Mouse (Mus musculus) fibroblast of lung, adult 2 months (primary cell): ENCODE data around the gene Mtfp1.
"Not testable (repeated sequence)": the region's sequence is repeated elsewhere in the genome, so short reads cannot be mapped to it uniquely, and the experiment has no call there.

Experiments used
- DNase-seq: peaks from one replicate; pipeline ENCODE4 v3.0.0-alpha.2; 2011; ENCODE audit warnings: low read depth

Mtfp1 gene

DNA sequence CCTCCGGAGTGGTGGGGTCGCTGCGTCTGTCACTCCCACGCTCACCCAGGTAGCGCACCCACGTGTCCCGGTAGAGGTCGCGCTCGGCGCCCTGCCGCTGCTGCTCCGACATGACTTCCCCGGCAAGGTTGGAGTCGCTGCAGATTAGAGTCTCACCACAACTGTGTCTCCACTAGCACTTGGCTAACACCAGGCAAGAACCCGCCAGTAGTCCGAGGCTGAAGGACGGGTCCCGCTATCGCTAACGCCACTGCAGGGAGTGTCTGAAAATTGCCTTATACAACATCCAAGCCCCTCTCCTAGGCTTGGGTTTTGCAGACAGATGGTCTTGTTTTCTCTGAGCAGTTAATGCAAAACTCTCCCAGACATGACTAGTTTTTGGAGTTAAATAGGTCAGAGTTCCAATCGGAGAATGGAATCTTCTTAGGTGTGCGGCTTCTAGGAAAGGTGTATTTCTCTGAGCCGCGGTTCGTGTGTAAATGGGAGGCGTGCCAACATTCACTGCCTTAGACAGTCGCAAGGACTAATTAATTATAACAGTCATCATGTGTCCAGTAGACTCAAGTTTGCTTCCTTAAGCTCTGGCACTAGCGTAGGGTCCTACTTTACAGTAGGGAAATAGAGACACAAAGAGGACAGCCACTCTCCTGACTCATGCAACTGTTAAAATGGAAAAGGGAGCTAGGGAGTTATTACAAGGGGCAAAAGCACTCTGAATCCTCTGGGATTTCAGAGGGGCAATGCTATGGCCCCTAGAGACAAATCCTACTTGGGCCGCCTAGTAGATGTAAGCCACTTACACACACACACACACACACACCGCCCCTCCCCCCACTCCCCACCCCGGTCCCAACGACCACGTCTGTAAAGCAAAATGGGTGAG is at the start of gene Mtfp1:
Mtfp1 (minus strand) TSS at position 275 of the 883 bp plus-strand sequence.
- no peak for DNase-seq

DNA sequence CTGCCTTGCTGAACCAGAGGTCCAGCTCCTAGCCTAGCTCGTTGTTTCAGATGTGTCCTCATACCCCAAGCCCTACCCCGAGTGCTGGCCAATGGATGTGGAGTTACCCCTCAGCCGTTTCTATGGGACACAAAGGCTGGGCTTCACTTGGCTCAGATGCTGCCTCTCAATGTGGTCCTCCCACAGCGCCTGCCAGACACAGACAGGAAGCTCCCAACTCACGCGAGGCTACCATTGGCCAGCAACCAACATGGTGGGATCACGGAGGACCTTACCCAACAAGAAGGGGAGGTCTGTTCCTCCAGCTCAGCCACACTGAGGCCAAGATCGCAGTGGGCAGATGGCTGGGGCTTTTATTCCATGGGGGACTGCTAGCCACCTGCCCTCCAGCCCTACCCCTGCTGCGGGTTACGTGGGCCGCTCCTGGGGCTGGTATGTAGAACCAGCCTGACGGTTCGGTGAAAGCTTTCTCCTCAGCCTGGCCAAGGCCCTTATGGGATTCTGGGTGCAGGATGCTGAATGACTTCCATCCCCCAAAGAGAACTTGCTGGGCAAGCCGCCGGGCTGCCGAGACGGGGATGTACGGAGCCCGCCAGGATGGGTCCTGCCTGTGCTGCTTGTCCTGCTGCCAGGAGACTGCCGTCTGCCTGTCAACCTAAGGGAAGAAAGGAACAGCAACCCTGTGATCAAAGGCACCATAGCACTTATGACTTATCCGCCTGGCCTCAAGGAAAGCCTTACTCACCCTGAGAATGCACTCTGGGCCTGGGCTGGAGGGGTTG is 48.2 kb upstream of the Mtfp1 start:
- DNase-seq = no peak

DNA sequence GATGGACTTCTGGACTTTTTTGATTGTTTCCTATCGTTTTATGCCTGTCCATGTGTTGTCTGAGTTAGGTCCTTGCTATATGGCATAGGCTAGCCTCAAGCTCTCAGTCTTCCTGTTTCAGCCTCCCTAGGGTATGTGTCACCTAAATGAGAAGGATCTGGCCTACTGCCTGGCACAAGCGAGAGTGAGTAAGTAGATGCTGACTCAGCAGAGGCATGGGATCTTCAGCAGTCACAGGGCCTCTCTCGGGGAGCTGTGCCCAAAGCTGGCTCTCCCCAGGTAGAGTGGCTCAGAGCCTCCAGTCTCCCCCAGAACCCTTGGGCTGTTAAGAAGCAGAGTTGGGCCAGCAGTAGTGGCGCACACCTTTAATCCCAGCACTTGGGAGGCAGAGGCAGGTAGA is 47.1 kb upstream of the Mtfp1 start:
- no peak for DNase-seq

DNA sequence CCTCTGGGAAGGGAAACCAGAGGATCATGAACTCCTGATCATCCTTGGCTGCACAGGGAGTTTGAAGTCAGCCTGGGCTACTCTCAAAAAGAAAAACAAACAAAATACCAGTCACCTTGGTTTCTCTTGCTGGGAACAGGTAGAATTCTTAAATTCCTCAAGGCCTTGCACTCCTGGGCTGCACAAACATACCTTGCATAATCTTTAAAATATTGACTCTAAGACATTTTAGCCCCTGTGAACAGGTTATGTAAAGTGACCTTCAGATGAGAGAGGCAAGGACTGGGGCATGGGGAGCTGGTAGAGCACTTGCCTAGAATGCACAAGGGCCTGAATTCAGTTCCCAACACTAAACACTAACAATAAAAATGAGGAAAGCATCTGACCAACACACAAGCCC is 46.3 kb upstream of the Mtfp1 start:
- DNase-seq = no peak

DNA sequence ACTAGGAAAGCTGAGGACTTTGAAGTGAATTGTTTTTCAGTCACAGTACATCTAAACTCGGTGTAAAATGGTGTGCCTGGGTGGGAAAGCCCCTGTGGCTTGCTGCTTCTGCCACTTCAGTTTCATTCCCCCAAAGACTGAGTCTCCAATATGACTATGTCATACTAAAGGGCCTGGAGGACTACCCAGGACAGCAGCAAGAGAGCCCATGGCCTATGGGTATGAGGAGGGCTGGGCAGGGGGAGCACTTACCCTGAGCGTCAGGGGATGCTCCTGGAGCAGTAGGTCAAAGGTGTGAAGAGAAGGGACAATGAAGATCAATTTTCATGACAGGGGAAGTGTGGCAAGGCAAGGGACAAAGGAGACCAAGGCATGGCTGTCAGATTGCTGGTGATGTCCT is 43.7 kb upstream of the Mtfp1 start:
- no peak for DNase-seq

DNA sequence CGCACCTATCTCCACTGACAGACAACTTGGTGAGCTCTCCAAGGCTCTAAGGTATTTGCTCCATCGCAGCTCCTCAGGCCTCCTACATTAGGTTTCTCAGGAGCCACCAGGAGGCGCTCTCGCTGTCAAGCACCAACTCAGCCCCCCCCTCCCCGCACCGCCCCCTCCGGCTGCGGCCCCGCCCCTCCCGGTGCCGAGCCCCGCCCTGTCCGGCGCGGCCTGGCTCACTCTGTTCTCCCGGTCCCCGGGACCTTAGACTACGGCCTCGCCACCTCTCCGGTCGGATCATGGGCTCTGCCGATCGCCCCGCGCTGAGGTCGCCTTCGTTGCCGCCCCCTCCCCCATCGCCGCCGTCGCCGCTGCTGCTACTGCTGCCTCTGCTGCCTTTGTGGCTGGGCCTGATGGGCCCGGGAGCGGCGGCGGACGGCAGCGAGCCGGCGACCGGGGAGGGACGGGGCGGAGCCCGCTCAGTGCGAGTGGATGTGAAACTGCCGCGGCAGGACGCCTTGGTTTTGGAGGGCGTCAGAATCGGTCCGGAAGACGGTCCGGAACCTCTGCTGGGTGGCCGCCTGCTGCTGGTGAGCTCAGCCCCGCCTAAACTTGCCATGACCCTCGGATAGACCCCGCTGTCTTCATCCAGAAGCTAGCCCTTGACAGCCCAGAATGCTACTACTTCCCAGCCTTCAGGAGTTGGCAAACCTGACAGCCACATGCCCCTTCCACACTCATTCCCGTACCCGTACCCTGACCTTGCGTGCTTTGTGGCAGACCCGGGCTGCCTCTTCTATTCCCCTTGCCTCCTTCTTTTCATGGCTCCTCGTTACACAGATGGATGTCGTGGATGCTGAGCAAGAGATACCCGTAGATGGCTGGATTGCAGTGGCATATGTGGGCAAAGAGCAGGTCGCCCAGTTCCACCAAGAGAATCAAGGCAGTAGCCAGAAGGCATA is 40.0 kb upstream of the Mtfp1 start, which contains the start of gene Rnf215:
Rnf215 (plus strand) TSS at position 217 of the 950 bp plus-strand sequence.
- DNase-seq = peak; percentile 54

DNA sequence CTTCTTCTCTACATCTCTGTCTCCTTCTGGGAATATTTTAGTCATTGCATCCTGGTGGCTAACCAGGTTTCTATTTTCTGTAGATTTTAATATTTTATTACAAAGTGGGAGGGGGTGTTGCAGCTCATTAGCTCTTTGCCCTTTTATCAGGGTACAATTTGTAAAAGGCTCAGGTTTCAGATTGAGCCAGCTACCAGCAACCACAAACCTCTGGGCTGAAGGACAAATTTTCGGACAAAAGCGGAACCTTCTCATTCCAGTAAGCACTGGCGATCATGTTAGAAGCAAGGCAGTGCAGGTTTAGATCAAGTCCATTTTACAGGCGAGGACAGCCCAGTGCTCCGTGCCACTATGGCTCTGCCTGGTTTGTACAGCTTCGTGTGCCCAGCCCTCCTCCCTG is 39.2 kb upstream of the Mtfp1 start:
- DNase-seq = no peak

DNA sequence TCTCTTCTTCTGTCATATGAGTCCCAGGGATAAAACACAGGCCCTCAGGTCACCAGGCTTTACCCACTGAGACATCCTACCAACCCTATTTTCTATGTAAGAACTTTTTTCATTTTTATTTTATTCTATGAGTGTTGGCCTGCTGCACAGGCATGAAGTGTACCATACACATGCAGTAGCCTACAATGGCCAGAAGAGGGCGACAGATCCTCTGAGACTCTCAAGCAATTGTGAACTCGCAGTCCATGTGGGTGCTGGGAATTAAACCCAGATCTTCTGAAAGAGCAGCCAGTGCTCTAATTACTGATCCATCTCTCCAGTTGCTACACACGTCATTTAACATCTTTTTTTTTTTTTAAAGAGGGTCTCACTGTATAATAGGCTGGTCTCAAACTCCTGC is 38.2 kb upstream of the Mtfp1 start:
- no peak for DNase-seq

DNA sequence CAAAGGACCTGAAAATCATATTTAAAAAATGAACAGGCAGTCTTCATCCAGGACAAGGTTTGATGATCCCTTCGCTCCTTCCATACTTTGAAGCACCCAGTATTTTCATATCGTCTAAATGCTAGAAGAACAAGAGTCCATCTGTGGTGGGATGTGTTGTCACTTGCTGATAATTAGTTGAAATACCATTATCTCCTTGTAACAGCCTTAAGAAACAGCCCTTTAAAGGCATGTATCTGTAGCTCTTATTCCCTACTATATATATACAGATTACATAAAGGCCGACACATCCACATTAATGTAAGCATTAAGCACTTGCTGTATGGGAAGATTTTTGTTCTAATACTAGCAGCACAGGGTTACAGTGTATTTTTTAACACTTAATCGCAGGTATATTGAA is 33.2 kb upstream of the Mtfp1 start:
- DNase-seq = not testable (repeated sequence)

DNA sequence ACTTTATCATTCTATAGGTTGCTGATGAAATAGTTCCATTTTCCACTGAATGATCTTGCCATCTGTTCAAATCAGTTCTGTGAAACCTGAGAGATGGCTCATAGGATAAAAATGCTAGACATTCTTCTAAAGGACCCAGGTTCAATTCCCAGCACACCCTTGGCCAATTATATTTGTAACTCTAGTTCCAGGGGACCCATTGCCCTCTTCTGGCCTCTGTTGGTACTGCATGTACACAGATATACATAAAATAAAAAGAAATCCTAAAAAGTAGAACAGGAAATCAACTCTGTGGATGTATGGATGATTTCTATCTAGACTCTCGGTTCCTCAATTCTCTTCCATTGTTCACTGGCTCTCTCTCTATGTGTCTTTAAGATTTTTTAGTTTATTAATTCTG is 31.8 kb upstream of the Mtfp1 start:
- DNase-seq = no peak

DNA sequence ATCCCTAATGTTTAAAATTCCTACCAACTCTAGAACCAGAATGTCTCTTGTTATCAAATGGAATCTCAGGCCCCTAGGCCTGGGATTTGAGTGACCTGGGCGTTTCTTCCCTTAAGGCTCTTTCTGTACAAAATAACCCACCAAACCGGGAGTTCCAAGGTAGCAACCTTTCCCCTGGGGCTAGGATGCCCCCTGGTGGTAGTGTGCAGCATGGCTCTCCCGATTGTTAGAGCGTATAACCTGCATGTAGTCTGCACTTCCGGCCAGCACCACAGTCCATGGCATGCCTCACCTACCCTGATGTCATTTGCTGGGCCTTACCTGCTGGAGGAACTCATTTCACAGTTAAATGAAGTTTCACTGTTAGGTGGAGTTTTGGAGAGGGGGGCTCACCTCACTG is 28.7 kb upstream of the Mtfp1 start:
- no peak for DNase-seq

DNA sequence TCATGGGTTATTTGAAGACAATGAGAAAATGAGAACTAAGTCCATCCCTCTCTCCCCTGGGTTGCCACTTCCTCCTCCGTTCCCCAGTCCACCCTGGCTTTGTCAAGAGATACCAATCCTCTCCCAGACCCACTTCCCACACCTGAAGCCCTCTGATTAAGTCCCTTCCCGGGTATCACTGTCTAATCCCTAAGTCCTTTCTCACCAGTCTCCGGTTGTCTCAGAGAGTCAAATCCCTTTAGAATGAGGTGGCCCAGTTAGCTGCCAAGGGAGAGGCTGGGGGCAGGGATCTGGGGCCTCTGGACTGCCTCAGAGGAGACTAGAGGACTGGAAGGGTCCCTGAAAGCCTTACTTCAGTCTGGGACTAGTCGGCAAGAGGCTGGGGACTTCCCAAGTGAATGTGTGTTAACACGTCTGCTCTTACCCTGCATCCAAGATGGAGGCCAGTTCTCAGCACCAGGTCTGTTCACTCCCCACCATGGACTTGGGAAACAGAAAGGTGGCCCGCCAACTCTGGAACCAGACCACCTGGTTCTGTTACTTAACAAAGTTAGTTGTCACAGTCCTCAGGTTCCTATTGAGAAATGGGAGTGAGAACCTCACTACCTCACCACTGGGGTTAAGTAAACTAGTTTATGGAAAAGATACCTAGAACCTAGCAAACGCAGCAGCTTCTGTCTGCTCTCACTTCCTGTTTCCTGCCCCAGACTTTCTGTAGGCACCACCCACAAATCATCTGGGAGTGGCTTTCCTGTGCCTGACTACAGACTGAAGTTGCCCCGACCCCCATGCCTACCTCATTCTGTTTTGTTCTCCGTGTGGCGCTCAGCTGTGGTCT is 27.7 kb upstream of the Mtfp1 start, which contains the start of gene Sec14l2:
Sec14l2 (minus strand) TSS at position 674 of the 838 bp plus-strand sequence.
- no peak for DNase-seq

DNA sequence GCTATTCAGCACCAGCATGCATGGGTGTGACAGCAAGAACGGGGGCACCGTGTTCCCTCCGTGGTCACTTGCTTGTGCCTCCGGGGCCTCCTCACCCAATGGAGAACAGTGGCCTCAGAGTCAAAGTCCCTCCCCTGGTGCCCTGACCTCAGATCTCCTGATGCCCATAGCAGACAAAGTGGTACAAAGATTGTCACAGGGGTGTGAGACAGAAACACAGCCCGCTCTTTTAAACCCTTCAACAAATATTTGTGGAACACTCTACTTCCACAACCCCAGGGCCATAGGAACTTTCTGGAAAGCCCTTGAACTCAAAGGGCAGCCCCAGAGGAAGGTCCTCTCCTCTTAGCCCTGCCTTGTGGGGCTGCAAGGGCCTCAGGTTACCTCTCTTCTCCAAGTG is 27.0 kb upstream of the Mtfp1 start:
- no peak for DNase-seq

DNA sequence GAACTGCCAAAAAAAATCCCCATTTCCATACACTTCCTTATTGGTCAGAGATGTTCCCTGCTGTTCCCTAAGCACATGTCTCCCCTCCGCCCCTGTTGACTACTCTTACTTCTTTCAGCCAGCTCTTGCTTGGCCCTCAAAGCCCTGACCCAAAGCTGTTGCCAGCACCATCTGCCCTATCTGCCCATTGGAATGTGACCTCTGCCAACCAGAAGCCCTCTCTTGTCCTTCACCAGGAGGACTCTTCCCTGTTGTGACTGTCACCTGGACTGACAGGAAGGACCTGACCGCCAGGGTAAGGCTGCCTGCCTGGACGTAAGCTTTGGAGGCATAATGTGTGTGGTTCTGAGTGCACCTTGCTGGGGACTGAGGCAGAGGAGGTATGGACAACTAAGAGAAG is 26.4 kb upstream of the Mtfp1 start:
- no peak for DNase-seq

DNA sequence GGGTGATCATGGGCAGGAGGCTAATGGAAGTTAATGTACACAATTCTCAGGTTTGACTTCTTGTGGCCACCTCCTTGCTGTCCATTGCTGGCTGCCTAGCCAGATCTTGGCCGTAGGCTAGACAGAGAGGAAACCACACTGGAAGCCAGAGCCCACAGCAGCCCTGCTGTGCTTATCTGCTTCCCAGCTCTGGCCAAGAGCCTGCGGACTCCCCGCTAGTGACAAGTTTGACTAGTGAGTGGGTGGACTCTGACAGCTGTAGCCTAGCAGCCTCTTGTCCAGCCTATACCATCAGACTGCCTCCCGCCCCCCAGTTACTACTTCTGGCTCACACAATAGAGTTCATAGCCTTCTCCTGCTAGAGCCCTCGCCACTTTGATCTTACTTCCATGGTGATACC is 24.4 kb upstream of the Mtfp1 start:
- DNase-seq = no peak

DNA sequence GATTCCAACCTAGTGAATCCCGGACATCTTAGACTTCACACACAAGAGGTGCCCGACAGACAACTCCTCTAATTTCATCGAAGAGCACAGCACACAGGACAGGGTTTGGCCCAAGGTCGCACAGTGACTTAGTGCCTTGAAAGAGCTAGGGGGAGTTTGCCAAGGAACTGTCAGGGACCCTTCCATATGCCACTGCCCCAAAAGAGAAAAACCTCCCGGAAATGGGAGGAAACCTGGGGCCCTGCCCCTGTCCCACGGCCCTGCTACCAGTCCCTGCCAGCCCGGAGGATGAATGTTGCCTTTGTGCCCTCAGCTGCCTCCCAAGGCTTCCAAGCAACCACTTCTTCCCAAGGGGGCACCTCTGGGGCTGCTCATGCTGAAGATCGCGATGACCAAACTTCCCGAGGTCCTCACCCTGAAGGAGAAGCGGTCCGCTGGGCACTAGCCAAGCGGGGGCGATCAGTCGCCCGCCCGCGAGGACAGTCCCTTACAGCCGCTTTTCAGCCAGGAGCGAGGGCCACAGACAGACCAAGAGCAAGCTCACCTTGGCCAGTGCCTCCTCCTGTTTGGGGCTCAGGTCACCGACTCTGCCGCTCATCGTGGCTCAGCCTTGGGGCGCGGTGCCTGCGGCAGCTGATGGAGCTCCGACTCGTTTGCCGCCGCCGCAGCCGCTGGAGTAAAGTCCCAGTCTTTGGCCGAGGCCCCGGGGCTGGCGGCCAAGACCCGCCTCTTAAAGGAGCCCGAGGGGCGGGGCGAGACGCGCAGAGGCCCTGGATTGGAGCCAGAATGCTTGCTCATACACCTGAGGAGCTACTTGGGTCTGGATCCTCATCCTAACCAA is 23.1 kb upstream of the Mtfp1 start:
- DNase-seq = no peak

DNA sequence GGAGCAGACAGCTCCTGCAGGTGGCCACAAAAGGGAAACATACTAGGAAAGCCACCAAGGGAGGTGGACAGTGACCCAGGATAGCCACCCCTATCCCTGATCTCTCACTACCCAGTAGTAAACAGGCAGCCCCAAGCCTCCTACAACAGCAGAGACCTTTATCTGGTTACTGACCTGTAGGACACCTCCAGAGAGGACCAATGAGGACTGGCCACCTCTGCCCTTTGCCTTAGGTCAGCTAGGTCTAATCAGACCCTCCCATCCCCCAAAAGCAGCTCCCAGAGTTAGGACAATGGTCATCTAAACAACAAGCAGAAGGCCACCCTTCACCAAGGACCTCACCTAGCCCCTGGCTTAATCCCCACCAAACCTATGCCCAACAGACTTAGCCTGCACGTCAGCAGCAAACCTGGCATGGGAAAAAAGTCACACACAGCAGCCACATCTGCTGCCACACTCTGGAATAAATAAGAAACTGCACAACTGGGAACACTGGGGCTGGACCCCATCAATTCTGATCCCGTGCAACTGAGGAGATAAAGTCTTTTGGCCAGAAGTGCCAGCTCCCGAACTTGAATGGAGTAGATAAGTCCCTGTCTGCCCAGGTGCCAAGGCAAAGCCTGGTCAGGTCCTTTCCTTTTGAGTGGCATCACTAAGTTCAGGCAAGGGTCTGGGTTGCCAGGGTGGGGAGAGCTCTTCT is 22.3 kb upstream of the Mtfp1 start:
- no peak for DNase-seq

DNA sequence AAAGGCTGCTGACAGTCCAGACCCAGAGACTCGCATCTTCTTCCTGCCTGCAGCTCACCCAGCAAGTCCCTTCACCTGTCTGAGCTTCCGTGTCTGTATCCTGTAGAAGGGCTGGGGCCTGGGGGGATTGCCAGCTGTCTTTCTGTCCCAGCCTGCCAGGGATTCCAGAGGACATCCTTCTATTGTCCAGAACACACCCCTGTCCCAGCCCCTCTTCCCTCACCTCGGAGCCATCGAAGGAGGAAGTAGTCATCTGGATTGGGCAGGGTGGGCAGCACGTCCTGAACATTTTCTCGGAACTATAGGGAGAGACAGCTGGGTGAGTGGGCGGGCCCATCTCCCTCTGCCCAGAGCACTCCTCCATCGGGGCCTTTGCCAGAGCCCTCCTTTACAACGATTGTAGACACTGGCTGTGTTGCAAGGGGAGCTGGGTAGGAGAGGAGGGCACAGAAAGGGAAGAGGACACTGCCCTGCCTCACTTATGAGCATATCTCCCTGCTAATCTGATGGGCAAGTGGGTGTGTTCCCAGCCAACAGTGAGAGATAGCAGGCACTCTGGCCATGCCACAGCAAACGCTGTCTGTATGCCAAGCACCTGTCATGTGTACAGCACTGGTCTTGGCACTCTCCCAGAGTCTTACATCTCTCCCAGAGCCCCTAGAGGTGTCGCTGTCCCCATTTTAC is 21.4 kb upstream of the Mtfp1 start:
- no peak for DNase-seq

DNA sequence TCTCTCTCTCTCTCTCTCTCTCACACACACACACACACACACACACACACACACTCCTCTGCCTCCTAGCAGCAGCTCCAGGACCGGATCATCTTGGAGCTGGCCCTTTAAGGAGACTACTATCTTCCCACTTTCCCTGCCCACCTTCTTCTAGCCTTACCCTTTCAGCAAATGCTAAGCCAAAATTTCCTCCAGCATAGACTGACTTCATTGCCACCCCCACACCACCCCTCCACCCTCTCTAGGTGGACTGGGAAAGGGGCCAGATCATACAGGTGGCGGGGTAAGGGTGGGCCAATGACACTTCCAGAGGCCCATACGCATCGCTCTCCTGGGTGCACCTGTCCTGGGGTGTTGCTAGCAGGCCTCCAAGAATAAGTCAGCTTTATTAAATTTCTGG is 20.2 kb upstream of the Mtfp1 start:
- DNase-seq = no peak
